Mouse (Mus musculus) mouse embryonic stem cell (cell line): ENCODE results near the gene Actl6b.

Source experiments
- in situ Hi-C, 2 experiments: fragments of 300-500 bp; cut with MboI; formaldehyde crosslinking; loops; 1 replicate in 1 of 2; 3 replicates in 1 of 2; pipeline ENCODE4 v1.14.3; 2019 to 2020; ENCODE audit warnings: low sequenced_read_pairs in 2 of 2, low pct_unique_long_range_greater_than_20kb in 1 of 2, mixed read lengths in 1 of 2; ENCODE audit not compliant: unreplicated experiment in 1 of 2

Gene Actl6b

GRCm38 (mm10) chr5:137553411-137553837 is at the start of gene Actl6b:
TSS of gene Actl6b (plus strand) at chr5:137553517.
- in situ Hi-C loops, result no loop called here

- in situ Hi-C loops, result no loop called here
Observed at GRCm38 (mm10) chr5:137504041-137504440, 49.3 kb upstream of the Actl6b start.

- in situ Hi-C loops, result no loop called here
Observed at GRCm38 (mm10) chr5:137510014-137510501, 43.3 kb upstream of the Actl6b start.

- in situ Hi-C loops, result no loop called here
Observed at GRCm38 (mm10) chr5:137510573-137511390, 42.5 kb upstream of the Actl6b start.

- in situ Hi-C loops, result no loop called here
Observed at GRCm38 (mm10) chr5:137511706-137512105, 41.6 kb upstream of the Actl6b start.

- in situ Hi-C loops, result no loop called here
Observed at GRCm38 (mm10) chr5:137512847-137513794, 40.2 kb upstream of the Actl6b start.

- in situ Hi-C loops, result no loop called here
Observed at GRCm38 (mm10) chr5:137513951-137514721, 39.2 kb upstream of the Actl6b start.

GRCm38 (mm10) chr5:137514811-137515210 is 38.5 kb upstream of the Actl6b start:
- in situ Hi-C loops, result no loop called here

- in situ Hi-C loops, result no loop called here
Observed at GRCm38 (mm10) chr5:137518436-137518835, 34.9 kb upstream of the Actl6b start, which contains the start of gene Gigyf1. TSS of gene Gigyf1 (plus strand) at chr5:137518548.

GRCm38 (mm10) chr5:137519691-137520550 is 33.4 kb upstream of the Actl6b start:
- in situ Hi-C loops, result no loop called here

GRCm38 (mm10) chr5:137521861-137522260 is 31.5 kb upstream of the Actl6b start:
- in situ Hi-C loops, result no loop called here

GRCm38 (mm10) chr5:137522711-137523110 is 30.6 kb upstream of the Actl6b start:
- in situ Hi-C loops, result no loop called here

GRCm38 (mm10) chr5:137523396-137524250 is 29.7 kb upstream of the Actl6b start:
- in situ Hi-C loops, result no loop called here

GRCm38 (mm10) chr5:137524251-137524515 is 29.1 kb upstream of the Actl6b start:
- in situ Hi-C loops, result no loop called here

GRCm38 (mm10) chr5:137524671-137525070 is 28.6 kb upstream of the Actl6b start:
- in situ Hi-C loops, result no loop called here

- in situ Hi-C loops, result no loop called here
Observed at GRCm38 (mm10) chr5:137525511-137525910, 27.8 kb upstream of the Actl6b start.
